Mouse (Mus musculus) megakaryocyte progenitor cell, adult 5-6 weeks (primary cell): ENCODE measurements around the gene Ppara. TPM values are rescaled to one million over a fixed set of nuclear protein-coding genes. Genes with fewer than 3 reads are reported as not detected.
A peak's percentile ranks its signal among the peaks of the same experiment; 100 is the strongest.

Experiments
- ATAC-seq: replicated peaks from 2 replicates; pipeline ENCODE4 v1.8.0; 2016; ENCODE audit warnings: mild to moderate bottlenecking, moderate TSS enrichment, inconsistent platforms; ENCODE audit not compliant: poor library complexity
- total RNA-seq, 2 experiments: library from RNA; stranded (forward) in 1 of 2; stranded (reverse) in 1 of 2; fragments of 157-497, 149-512 nt in 1 of 2; fragments of 200-1000 nt in 1 of 2; gene quantifications; 2 replicates each; pipeline versions ENCODE4 v1.2.3 to v1.2.4; 2015 to 2017

The Ppara gene
- total RNA-seq (2015) (not detected in 2 replicates), total RNA-seq (2017) (not detected in 2 replicates)

DNA sequence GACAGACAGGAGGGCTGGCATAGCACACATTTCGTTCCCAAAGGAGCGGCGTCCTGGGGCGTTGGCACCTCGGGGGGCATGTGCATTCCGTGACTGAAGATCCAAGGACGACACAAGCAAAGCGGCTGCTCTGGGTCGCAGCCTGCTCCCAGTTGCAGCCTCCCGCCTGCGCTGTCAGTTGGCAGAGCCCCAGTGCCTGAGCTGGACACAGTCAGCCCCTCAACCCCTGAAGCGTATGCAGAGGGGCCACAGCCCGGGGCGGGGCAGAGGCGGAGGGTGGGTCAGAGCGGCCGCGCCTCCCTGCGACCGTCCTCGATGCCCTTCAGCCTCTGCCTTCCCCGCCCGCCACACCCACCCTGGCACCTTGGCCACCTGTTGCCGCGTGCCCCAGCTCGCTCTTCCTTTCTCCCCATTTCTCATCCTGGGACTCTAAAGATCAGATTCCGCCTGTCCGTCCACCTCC lies at the start of gene Ppara:
Ppara (plus strand) TSS at position 413 of the 463 bp plus-strand sequence.
- ATAC-seq = no peak

- ATAC-seq = no peak
Observed at GRCm38 (mm10) chr15:85686641-85687395, 48.0 kb upstream of the Ppara start.

DNA sequence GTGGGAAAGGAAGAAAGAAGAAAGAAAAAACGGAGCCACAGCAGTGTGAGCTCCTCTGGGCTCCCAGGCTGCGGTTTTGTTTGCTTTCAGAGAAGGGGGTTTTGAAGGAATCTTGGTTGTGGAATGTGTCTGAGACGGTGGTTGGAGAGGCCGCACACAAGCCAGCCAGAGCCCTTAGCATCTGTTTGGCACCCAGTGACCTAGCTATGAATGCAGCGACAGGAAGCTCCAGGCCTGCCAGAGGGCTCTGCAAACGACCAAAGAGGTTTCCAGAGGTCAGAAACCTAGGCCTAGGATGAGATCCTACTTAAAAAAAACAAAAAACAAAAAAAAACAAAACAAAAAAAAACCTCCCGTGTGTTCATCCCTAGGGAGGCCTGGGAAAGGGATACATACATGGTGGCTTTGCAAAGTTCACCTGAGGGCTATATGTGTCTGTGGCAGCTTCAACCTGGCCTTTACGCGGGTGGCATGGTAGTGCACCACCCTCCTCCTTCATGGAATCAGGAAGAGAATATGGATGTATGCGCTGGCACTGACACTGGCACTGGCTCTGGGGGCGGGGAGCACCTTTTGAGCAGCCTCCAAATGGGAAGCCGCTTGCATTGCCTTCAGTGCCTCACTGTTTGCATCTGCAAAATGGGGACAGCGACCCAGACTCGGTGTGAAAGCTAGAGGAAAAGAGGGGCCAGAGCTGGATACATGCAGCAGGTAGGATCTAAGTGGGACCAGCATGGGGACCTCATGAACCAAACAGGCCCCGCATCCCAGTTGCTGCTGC lies 47.0 kb upstream of the Ppara start:
- no peak for ATAC-seq

- ATAC-seq = no peak
Observed at GRCm38 (mm10) chr15:85688734-85689133, 46.0 kb upstream of the Ppara start.

GRCm38 (mm10) chr15:85689523-85689922 lies 45.3 kb upstream of the Ppara start:
- no peak for ATAC-seq

- ATAC-seq = no peak
Observed at GRCm38 (mm10) chr15:85690058-85690457, 44.7 kb upstream of the Ppara start.

GRCm38 (mm10) chr15:85690875-85691274 lies 43.9 kb upstream of the Ppara start:
- ATAC-seq = no peak

GRCm38 (mm10) chr15:85693115-85693514 lies 41.7 kb upstream of the Ppara start:
- no peak for ATAC-seq

DNA sequence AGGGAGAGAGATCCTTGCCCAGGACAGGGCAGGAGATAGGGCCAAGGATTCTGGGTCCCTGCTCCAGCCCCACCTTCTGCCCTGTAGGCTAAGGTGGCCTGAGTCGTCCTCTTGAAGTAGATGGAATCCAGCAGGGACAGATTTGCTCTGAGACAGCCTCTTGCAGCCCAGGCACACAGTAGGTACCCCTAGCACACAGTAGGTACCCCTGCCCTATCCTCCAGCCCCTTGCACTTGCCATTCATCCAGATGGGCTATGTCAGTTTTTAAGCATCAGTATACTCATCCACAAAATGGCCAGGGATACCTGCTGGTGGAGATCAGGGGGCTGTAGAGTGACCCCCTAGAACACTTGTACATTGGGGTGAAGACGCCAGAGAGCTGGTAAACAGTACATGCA lies 41.0 kb upstream of the Ppara start:
- ATAC-seq = no peak

DNA sequence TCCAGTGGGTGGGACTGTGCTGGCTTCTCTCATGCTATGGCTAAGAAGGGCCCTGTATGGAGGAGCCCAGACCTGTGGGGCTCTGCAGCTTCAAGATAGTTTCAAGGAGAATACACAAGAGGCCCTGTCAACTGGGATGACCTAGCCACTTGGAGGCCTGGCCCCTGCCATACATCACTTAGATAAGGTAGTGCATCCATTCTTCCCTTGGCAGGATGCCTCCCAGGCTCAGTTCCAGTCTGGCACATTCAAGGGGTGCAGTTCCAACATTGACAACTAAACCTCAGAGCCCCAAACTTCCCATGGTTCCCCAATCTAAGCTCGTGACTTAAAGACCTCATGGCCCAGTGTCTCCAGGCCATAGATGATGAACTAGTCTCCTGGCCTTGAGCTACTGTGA lies 40.4 kb upstream of the Ppara start:
- ATAC-seq = no peak

DNA sequence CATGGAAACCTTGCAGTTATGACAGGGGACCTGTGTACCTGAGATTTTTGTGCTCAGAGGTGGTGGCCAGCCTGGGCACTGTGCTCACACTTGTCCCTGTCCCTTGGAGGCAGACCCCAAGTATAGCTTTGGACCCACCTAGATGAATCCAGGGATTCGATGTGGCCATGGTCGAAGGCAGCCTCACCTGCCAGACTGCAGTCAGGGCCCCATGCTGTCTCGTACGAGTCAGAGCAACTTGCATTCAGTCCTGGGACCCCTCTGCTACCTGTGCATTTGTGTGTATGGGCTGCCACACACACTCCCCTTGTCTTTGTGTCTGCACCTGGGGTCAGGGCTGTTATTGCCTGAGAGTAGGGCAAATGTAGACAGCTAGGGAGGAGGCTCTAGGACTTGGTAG lies 39.5 kb upstream of the Ppara start:
- no peak for ATAC-seq

DNA sequence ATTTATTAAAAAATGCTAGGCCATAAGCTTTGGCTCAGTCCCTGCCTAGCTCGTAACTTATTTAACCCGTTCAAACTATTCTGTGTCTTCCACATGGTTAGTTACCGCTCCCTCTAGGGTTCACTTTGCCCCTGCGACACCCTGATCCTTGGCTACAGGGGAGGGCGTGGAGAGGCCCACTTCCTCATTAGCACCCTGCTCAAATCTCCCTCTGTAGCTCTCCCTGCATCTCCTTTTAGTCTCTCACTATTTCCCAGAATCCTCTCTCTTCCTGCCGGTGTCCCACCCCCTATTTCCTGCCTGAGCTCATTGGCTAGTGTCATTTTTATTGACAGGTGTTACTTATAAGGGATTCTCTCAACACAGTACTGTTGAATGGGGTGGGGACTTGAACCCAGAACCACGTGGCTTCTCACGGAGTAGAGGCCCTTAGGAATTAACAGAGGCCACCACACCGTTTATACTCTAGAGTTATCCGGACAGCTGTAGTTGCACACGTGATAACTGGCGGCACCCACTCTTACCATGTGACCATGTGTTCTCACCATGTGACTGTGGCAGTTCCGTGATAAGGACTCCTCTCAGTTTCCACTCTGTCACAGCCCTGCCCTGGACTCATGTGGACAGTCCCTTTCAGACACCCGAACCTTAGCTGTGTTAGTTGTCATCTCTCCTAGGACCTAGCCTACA lies 36.3 kb upstream of the Ppara start:
- ATAC-seq = peak; percentile 40

DNA sequence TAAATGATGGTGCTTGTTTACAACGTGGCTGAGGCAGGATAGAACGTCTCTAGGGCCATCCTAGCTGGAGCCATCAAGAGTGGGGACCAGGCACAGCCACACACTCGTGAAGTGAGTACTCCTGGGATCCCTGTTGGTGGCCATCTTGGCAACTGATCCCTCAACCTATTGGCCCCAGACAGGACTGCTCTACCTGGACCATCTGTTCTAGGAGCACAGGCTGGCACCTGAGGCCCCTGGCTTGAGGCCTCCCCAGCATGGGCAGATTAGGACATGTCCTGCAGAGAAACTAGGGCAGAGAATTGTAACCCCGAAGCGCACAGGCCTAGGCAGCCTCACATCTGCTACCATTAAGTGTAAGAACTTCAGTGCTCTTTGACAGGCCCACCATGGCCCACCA lies 35.3 kb upstream of the Ppara start:
- ATAC-seq = no peak

- no peak for ATAC-seq
Observed at GRCm38 (mm10) chr15:85699862-85700501, 34.8 kb upstream of the Ppara start.

DNA sequence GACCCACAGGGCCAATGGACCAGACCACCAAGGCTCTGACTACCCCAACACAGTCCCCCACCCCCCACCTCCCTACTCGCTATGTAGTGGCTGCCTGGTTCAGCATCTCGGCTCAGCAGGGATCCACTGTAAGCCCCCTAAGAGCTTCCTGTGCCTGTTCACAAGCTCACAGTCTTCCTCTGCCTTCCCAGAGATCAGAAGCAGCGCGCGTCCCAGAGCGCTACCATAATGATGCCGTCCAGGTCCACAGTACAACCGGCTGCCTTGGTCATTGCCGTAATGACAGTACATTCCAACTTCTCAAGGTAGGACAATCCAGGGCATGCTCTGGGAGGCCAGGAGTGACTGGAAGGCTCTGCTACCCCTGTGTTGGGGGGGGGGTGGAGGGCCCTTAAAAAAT lies 34.1 kb upstream of the Ppara start:
- ATAC-seq = no peak

GRCm38 (mm10) chr15:85701128-85701930 lies 33.5 kb upstream of the Ppara start:
- no peak for ATAC-seq

GRCm38 (mm10) chr15:85702411-85702951 lies 32.3 kb upstream of the Ppara start:
- no peak for ATAC-seq

DNA sequence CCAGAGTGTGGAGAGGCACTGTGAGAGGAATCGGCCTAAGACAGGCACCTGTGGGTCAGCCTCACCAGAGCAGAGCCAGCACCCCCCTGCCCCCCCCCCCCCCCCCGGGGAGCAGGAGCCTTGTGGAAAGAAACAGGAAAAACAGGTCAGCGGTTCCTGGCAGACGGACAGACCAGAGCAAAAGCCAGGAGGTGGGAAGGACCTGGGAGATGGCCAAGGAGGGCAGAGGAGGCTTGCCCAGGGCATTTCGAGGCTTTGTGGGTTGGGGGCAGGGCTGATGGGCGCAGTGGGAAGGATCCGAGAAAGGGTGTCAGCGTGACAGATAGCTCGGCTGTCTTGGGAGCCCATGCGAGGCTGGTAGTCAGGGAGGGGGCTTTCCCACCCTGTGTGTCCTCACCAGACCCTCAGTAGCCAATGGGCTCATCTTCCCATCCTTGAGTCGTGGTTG lies 31.6 kb upstream of the Ppara start:
- no peak for ATAC-seq

GRCm38 (mm10) chr15:85703858-85704257 lies 30.9 kb upstream of the Ppara start:
- no peak for ATAC-seq
